Mouse (Mus musculus): ENCODE measurements around the gene Olfr1404. TPM values are rescaled to one million over a fixed set of nuclear protein-coding genes. Genes with fewer than 3 reads are reported as not detected.
"Not testable (repeated sequence)": the region's sequence is repeated elsewhere in the genome, so short reads cannot be mapped to it uniquely, and the experiment has no call there.

Olfr1404 gene
- not detected in 2 replicates for polyA plus RNA-seq (2016; fragmentation: Nextera tagmentation; extraction: Ambion mirVana)

DNA sequence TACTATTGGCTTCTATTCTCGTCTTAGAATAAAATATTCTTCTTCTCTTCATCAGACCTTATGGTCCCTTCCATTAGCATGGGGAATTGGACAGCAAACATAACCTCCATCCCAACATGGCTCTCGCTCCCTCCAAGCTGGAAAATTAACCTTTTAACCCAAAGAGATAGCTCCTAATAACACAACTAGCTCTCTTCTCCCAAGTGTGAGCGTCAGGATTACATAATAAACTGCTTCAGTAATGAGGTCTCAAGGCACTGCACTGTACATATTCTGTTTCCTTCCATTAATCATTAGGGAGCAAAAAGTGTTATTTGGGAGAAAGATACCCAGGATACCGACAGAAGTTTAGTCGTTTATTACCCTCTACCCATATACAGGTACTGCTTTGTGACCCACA, at the start of gene Olfr1404:
Gene Olfr1404 (plus strand): TSS at position 301 of the 400 bp plus-strand sequence.
- Histone ChIP-seq H3K27ac (no peak within 1 kb of the TSS), H3K4me2 (no peak within 1 kb of the TSS), H3K4me3 (no peak within 1 kb of the TSS), H3K9ac (no peak within 1 kb of the TSS), H3K36me3 (no peaks in the 10 kb centered on the region), H3K9me3 (replicated peaks) (0 out of 2 replicates have a peak, but pooled peaks cover 3% of the 10 kb centered on the region), H3K4me1 (no peaks in the 10 kb centered on the region), H3K27me3 (replicated peaks) (no peaks in the 10 kb centered on the region)
- no peak for ATAC-seq
- WGBS (ENCODE audit: insufficient replicate concordance), result 63% methylated on average over 5 of the region's 5 CpGs

DNA sequence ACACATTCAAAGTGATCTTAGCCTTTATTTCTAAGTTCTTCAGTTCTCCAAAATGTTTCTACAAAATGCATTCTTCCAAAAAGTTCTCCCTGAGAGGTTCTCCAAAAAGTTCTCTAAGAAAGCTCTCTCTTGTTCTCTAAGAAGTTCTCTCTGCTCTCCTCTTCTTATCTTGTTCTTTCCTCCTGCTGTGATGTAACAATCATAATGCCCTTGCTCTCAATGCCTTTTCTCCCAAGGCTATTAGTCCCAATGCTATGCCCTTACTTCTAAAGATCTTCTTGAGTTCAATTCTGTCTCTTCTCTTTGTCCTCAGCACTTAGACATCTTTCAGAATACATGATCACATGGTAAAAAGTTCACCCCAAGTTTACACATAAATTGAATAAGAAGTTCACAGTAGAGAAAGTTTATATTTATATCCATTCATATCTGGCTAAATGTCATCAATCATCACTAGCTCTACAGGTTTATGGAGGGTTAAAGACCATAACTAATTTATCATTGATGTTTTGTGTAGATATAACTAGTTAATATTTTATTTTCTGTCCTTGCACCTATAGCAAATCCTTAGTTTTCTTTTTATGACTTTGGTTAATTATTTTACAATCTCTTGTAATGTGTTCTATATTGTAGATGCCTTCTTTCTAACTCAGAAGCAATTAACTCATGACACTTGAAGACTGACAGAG, 37.9 kb upstream of the Olfr1404 start:
- Histone ChIP-seq H3K9ac (no peak overlapping the region), H3K4me1 (no peaks in the 10 kb centered on the region), H3K4me2 (no peak overlapping the region), H3K27me3 (replicated peaks) (no peaks in the 10 kb centered on the region), H3K36me3 (no peaks in the 10 kb centered on the region), H3K9me3 (replicated peaks) (no peaks in the 10 kb centered on the region), H3K27ac (no peak overlapping the region), H3K4me3 (no peak overlapping the region)
- no peak for ATAC-seq

- Histone ChIP-seq H3K27ac (no peak within 1 kb of the TSS), H3K4me2 (no peak within 1 kb of the TSS), H3K9ac (no peak within 1 kb of the TSS), H3K9me3 (replicated peaks) (no peaks in the 10 kb centered on the region), H3K27me3 (replicated peaks) (no peaks in the 10 kb centered on the region), H3K36me3 (no peaks in the 10 kb centered on the region), H3K4me3 (no peak within 1 kb of the TSS), H3K4me1 (no peaks in the 10 kb centered on the region)
- no peak for ATAC-seq
- 29% methylated on average over 3 of the region's 3 CpGs for whole genome bisulfite sequencing (ENCODE audit: insufficient replicate concordance)
Observed at GRCm38 (mm10) chr1:173190540-173190939, 21.7 kb upstream of the Olfr1404 start, which contains the start of gene Olfr1406. TSS of gene Olfr1406 (minus strand) at chr1:173190640.

DNA sequence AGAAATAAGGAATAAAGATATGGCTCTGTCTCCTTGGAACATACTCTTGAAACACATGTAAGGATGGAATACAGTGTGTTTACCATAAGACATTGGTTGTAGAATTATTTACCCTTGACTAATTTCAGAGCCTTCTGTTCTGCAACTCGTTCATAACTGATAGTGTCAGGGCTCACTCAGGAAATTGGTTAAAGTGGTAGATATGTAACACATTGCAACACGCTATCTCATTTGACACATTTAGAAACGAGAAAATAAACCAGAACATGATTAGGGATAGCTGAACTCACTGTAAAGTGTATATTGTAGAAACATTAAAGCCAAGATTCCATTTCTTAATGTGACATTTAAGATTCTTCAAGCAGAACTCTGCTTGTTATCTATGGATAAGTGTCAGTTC, 20.1 kb upstream of the Olfr1404 start:
- ATAC-seq, result no peak
- Histone ChIP-seq H3K4me1 (no peaks in the 10 kb centered on the region), H3K27ac (no peak overlapping the region), H3K9me3 (replicated peaks) (no peaks in the 10 kb centered on the region), H3K4me2 (no peak overlapping the region), H3K36me3 (no peaks in the 10 kb centered on the region), H3K27me3 (replicated peaks) (no peaks in the 10 kb centered on the region), H3K4me3 (no peak overlapping the region), H3K9ac (no peak overlapping the region)
- WGBS (ENCODE audit: insufficient replicate concordance), result 26% methylated on average over 3 of the region's 3 CpGs

DNA sequence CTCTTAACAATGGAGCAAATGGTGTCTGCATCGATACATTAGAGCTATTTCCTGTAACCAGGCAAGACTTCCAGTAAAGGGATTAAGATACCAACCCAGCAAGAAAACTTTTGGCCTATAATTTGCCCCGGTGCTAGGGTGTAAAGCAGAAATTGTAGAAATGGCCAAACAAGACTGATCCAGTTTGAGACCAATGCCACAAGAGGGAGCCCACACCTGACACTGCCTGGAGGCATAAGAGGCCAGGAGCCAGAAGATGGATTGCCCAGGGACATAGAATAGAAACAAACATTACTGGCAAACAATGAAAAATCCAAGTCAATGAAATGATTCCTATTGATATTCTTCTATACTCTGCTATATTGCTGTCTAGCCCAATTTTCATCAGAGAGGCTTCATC, 15.8 kb upstream of the Olfr1404 start:
- no peak overlapping the region for H3K4me2 ChIP-seq
- H3K27ac ChIP-seq, result no peak overlapping the region
- no peaks in the 10 kb centered on the region for H3K4me1 ChIP-seq
- no peak overlapping the region for H3K9ac ChIP-seq
- H3K9me3 ChIP-seq (replicated peaks), result no peaks in the 10 kb centered on the region
- H3K4me3 ChIP-seq, result no peak overlapping the region
- ATAC-seq, result no peak
- H3K36me3 ChIP-seq, result no peaks in the 10 kb centered on the region
- H3K27me3 ChIP-seq (replicated peaks), result no peaks in the 10 kb centered on the region
- WGBS (ENCODE audit: insufficient replicate concordance), result 57% methylated on average over 2 of the region's 2 CpGs

GRCm38 (mm10) chr1:173197508-173197907, 14.7 kb upstream of the Olfr1404 start, which contains the start of gene Olfr218:
TSS of gene Olfr218 (plus strand) at chr1:173197808.
- WGBS (ENCODE audit: insufficient replicate concordance), result 67% methylated on average over 5 of the region's 5 CpGs
- no peak within 1 kb of the TSS for H3K27ac ChIP-seq
- ATAC-seq, result no peak
- H3K4me3 ChIP-seq, result no peak within 1 kb of the TSS
- H3K27me3 ChIP-seq (replicated peaks), result no peaks in the 10 kb centered on the region
- no peaks in the 10 kb centered on the region for H3K36me3 ChIP-seq
- H3K9me3 ChIP-seq (replicated peaks), result no peaks in the 10 kb centered on the region
- H3K4me1 ChIP-seq, result no peaks in the 10 kb centered on the region
- H3K9ac ChIP-seq, result no peak within 1 kb of the TSS
- H3K4me2 ChIP-seq, result no peak within 1 kb of the TSS

- H3K4me1 ChIP-seq, result no peaks in the 10 kb centered on the region
- ATAC-seq, result no peak
- no peaks in the 10 kb centered on the region for H3K36me3 ChIP-seq
- H3K27ac ChIP-seq, result no peak overlapping the region
- H3K4me2 ChIP-seq, result no peak overlapping the region
- H3K4me3 ChIP-seq, result no peak overlapping the region
- no peaks in the 10 kb centered on the region for H3K9me3 ChIP-seq (replicated peaks)
- H3K9ac ChIP-seq, result no peak overlapping the region
- H3K27me3 ChIP-seq (replicated peaks), result no peaks in the 10 kb centered on the region
- WGBS (ENCODE audit: insufficient replicate concordance), result 62% methylated on average over 3 of the region's 3 CpGs
Observed at GRCm38 (mm10) chr1:173216481-173216880, 4.3 kb downstream of the Olfr1404 start.

GRCm38 (mm10) chr1:173227081-173227480, 14.9 kb downstream of the Olfr1404 start, which contains the start of gene Fcer1a:
TSS of gene Fcer1a (minus strand) at chr1:173227214.
- no peak within 1 kb of the TSS for H3K4me2 ChIP-seq
- H3K9me3 ChIP-seq (replicated peaks), result no peaks in the 10 kb centered on the region
- no peak within 1 kb of the TSS for H3K4me3 ChIP-seq
- ATAC-seq, result no peak
- H3K9ac ChIP-seq, result no peak within 1 kb of the TSS
- H3K27ac ChIP-seq, result no peak within 1 kb of the TSS
- WGBS (ENCODE audit: insufficient replicate concordance), result 37% methylated on average over 2 of the region's 2 CpGs
- no peaks in the 10 kb centered on the region for H3K4me1 ChIP-seq
- H3K36me3 ChIP-seq, result no peaks in the 10 kb centered on the region
- H3K27me3 ChIP-seq (replicated peaks), result no peaks in the 10 kb centered on the region

DNA sequence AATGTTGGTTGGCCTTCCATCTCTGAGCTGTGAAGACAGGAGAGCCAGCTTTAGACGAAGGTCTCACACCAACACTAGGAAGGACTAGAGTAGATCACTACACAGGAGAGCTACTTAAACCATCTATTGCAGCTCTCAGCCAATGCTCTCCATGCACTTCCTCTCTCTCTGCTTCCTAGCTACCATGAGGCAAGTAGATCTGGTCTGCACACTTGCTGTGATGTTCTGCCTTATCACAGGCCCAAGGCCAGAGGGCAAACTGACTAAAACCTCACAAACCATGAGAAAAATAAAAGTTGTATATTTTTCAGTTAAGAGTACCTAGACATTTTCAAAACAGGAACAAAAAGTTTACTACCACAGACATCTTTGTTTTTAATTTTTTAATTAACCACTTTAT, 24.8 kb downstream of the Olfr1404 start:
- not testable (repeated sequence) for H3K9me3 ChIP-seq (replicated peaks); H3K36me3 ChIP-seq; H3K9ac ChIP-seq; ATAC-seq; H3K4me2 ChIP-seq; H3K27me3 ChIP-seq (replicated peaks); H3K27ac ChIP-seq; H3K4me1 ChIP-seq; H3K4me3 ChIP-seq
- WGBS (ENCODE audit: insufficient replicate concordance), result 61% methylated on average over 1 of the region's 1 CpGs

- Histone ChIP-seq H3K9ac (no peak overlapping the region), H3K9me3 (replicated peaks) (no peaks in the 10 kb centered on the region), H3K36me3 (no peaks in the 10 kb centered on the region), H3K27ac (no peak overlapping the region), H3K4me3 (no peak overlapping the region), H3K4me1 (no peaks in the 10 kb centered on the region), H3K4me2 (no peak overlapping the region), H3K27me3 (replicated peaks) (no peaks in the 10 kb centered on the region)
- WGBS (ENCODE audit: insufficient replicate concordance), result 72% methylated on average over 3 of the region's 3 CpGs
- no peak for ATAC-seq
Observed at GRCm38 (mm10) chr1:173249888-173250287, 37.7 kb downstream of the Olfr1404 start.

- Histone ChIP-seq H3K4me1 (no peaks in the 10 kb centered on the region), H3K27me3 (replicated peaks) (no peaks in the 10 kb centered on the region), H3K9ac (no peak within 1 kb of the TSS), H3K27ac (no peak within 1 kb of the TSS), H3K4me3 (no peak within 1 kb of the TSS), H3K4me2 (no peak within 1 kb of the TSS), H3K36me3 (no peaks in the 10 kb centered on the region), H3K9me3 (replicated peaks) (no peaks in the 10 kb centered on the region)
- no peak for ATAC-seq
Observed at GRCm38 (mm10) chr1:173265701-173266100, 53.5 kb downstream of the Olfr1404 start, which contains the start of gene Olfr418. TSS of gene Olfr418 (plus strand) at chr1:173266001.

Measured in liver, embryonic 12.5 days (tissue).